Mouse (Mus musculus) embryonic fibroblast, embryonic 13.5 days (primary cell): ENCODE measurements around the gene Emid1. TPM values are rescaled to one million over a fixed set of nuclear protein-coding genes. Genes with fewer than 3 reads are reported as not detected.

Experiments
- H3K27ac ChIP-seq: 2 replicates; pipeline ENCODE4 v1.5.1; 2012; ENCODE audit warnings: low read length, control low read depth, inconsistent platforms; ENCODE audit not compliant: insufficient read depth
- H3K4me1 ChIP-seq: 2 replicates; pipeline ENCODE4 v1.6.1; 2011; ENCODE audit warnings: low read length; ENCODE audit not compliant: control insufficient read depth, insufficient read depth
- H3K4me3 ChIP-seq: 2 replicates; pipeline ENCODE4 v1.5.1; 2011; ENCODE audit warnings: mild to moderate bottlenecking, control low read depth, low read length; ENCODE audit not compliant: insufficient read depth
- CTCF ChIP-seq: IDR thresholded peaks from 2 replicates; pipeline ENCODE4 v1.5.1; 2011; ENCODE audit warnings: mild to moderate bottlenecking, control low read depth, low read length, moderate library complexity, borderline replicate concordance; ENCODE audit not compliant: insufficient read depth
- POLR2A ChIP-seq: IDR thresholded peaks from 2 replicates; pipeline ENCODE4 v1.6.1; 2011; ENCODE audit warnings: low read depth, mild to moderate bottlenecking, control low read depth, low read length, moderate library complexity
- polyA plus RNA-seq: library from polyadenylated mRNA; stranded (reverse); fragments of >200 nt; gene quantifications from 2 replicates; pipeline ENCODE4 v1.2.4, GENCODE M21; 2011; ENCODE audit warnings: low read depth; ENCODE audit not compliant: missing spikeins, insufficient read length

The Emid1 gene
- polyA plus RNA-seq, 1 experiment, result 4.1 TPM

DNA sequence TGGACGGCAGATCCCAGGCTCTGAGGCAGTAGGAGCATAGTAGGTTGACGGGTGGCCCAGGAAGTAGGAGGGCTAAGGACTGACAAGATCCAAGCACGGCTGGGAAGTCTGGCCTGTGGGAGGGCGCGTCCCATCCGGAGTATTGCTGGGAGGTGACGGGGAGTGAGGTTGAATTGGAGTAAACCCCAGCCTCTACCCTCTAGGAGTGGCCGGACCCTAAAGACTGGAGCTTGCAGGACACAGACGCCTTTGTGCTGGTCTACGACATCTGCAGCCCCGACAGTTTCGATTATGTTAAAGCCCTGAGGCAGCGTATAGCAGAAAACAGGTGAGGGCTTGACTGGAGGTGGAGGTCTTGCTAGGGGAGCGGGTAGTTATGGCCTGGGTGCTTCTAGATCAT is 92.8 kb downstream of the Emid1 start:
- H3K4me1 ChIP-seq, result peaks cover 2% of the 10 kb centered on the region; the same call in 1 of the 2 replicates
- H3K4me3 ChIP-seq, result no peak overlapping the region
- no peak overlapping the region for H3K27ac ChIP-seq
- TF ChIP-seq CTCF, result no peak
- 0 out of 2 replicates have a peak, but pooled peaks have one; percentile 14 for TF ChIP-seq POLR2A

DNA sequence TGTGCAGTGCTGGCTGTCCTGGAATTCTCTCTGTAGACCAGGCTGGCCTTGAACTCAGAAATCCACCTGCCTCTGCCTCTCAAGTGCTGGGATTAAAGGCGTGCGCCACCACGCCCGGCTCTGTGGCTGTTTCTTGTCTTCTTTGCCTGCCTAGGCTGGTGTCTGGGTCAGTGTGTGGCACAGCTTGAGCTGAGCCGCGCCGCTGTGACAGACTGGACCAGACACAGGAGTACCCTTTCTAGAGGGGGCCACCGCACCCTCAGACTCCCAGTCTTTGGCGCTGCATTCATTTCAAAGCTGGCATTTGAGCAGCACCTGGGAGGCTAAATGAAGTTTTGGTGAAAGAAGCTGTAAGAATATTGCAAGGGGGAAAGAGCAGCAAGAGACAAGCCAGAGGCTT is 93.3 kb downstream of the Emid1 start:
- TF ChIP-seq CTCF (no peak), POLR2A (no peak)
- Histone ChIP-seq H3K4me1 (peaks cover 2% of the 10 kb centered on the region; the same call in 1 of the 2 replicates), H3K27ac (no peak overlapping the region), H3K4me3 (no peak overlapping the region)

DNA sequence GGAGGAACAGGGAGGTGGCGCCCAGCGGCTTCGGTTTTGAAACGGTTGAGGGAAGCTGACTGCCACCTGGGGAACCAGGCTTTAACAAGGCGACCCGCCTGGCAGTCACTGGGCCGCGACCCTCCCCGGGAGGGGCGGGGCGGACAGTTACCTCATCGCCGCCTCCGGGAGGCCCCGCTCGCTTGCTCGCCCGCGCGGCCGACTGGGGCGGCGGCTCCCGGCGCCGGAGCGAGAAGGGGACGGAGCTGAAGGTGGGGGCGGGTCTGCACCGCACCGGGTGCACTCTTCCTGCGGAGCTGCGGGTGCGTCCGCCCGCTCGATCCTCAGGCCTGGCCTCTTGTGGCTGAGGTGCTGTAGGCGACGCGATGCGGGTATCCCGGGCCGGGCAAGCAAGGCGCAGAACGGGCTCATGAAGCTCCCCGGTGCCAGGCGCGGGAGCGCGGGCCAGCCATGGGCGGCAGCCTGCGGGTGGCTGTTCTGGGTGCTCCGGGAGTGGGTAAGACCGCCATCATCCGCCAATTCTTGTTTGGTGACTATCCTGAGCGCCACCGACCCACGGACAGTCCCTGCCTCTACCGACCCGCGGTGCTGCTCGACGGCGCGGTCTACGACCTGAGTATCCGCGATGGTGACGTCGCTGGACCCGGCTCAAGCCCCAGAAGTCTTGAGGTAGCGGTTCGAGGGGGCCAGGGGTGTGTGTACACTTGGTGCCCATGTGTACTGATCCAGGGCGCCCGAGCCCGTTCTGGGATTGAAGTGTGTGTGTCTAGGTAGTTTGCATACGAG is 94.0 kb downstream of the Emid1 start, which contains the start of gene Rasl10a:
Gene Rasl10a (plus strand): TSS at position 273 of the 786 bp plus-strand sequence.
- no peak within 1 kb of the TSS for H3K27ac ChIP-seq
- peaks cover 2% of the 10 kb centered on the region; the same call in 1 of the 2 replicates for H3K4me1 ChIP-seq

DNA sequence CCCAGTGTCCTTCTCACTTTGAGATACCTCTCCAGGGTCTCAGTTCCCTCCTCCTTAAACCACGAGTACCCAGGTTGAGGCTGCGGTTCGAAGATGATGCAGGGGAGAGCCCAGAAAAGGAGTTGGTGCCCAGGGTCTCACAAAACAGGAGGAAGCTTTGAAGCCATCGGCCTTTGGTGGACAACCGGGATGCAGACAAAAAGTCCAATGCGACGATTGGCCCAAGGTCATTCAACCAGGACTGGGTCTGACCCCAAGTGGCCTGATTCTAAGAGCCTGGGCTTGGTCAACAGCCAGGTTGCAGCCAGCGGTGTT is 94.6 kb downstream of the Emid1 start:
- TF ChIP-seq POLR2A (no peak), CTCF (no peak)
- Histone ChIP-seq H3K27ac (no peak overlapping the region), H3K4me3 (0 out of 2 replicates have a peak overlapping the region, but pooled peaks have one; percentile 8), H3K4me1 (0 out of 2 replicates have a peak, but pooled peaks cover 2% of the 10 kb centered on the region)

More for the DNA sequence above, 94.0 kb downstream of the Emid1 start, which contains the start of gene Rasl10a:
- TF ChIP-seq CTCF (no peak), POLR2A (no peak; the same call in 1 of the 2 replicates)
- peak within 1 kb of the TSS; percentile 8 for H3K4me3 ChIP-seq

DNA sequence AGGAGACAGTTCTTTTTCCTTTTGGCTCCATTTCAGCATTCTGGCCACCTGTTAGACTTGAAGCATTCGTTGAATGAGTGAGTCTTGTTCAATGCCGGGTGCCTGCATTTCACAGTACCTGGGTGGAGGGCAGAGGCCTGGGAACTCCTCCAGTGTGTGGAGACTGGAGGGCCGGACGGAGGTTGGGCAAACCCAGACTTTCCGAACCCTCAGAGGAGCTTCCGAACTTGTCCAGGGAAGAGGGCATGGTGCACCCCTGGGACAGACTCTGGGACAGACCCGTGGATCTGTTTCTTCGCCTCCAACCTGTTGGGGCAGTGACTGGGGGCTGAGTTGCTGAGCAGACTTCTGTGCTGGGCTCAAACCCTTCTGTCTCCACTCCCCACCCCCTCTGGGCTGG is 95.0 kb downstream of the Emid1 start:
- Histone ChIP-seq H3K27ac (no peak overlapping the region), H3K4me3 (no peak overlapping the region), H3K4me1 (no peaks in the 10 kb centered on the region)
- no peak for TF ChIP-seq POLR2A
- TF ChIP-seq CTCF, result no peak

Other genes starting within 250 kb of the Emid1 start
- not detected in 2 replicates for gene Nefh, start 204.2 kb downstream of the Emid1 start, polyA plus RNA-seq
- gene Ap1b1, start 165.4 kb downstream of the Emid1 start, polyA plus RNA-seq, result 62.4 and 65.8 TPM in 2 replicates
- not detected in 2 replicates for gene Rasl10a, start 94.1 kb downstream of the Emid1 start, polyA plus RNA-seq
- 37.8 and 50.2 TPM in 2 replicates for gene Gas2l1, start 86.9 kb downstream of the Emid1 start, polyA plus RNA-seq
- gene Rhbdd3, start 53.3 kb downstream of the Emid1 start, polyA plus RNA-seq, result 16.5 and 19.5 TPM in 2 replicates
- gene Ewsr1, start 53.0 kb downstream of the Emid1 start, polyA plus RNA-seq, result 559 and 769 TPM in 2 replicates
- gene Kremen1, start 109.3 kb upstream of the Emid1 start, polyA plus RNA-seq, result 28.3 and 33.8 TPM in 2 replicates